Mouse (Mus musculus): ENCODE measurements around the gene Kcnj9. TPM values are rescaled to one million over a fixed set of nuclear protein-coding genes. Genes with fewer than 3 reads are reported as not detected.

Kcnj9 gene
- polyA plus RNA-seq (2015; fragmentation: Nextera tagmentation; extraction: Ambion mirVana), result not detected in 2 replicates

- Histone ChIP-seq H3K27me3 (peaks cover 77% of the 10 kb centered on the region), H3K4me3 (replicated peaks) (no peak within 1 kb of the TSS), H3K4me2 (no peak within 1 kb of the TSS), H3K9ac (no peak within 1 kb of the TSS), H3K4me1 (peaks cover 13% of the 10 kb centered on the region), H3K9me3 (replicated peaks) (no peaks in the 10 kb centered on the region), H3K36me3 (no peaks in the 10 kb centered on the region), H3K27ac (no peak within 1 kb of the TSS)
- ATAC-seq (replicated peaks; ENCODE audit: low FRiP score), result no peak
- WGBS, result 34% methylated on average over 9 of the region's 9 CpGs
These were observed at the start of gene Kcnj9 for GRCm38 (mm10) chr1:172329131-172329530. Kcnj9 (minus strand) TSS chr1:172329318.

- Histone ChIP-seq H3K27ac (peak overlapping the region; percentile 66), H3K4me3 (replicated peaks) (peak overlapping the region; percentile 82), H3K4me2 (peak overlapping the region; percentile 83), H3K36me3 (peaks cover 39% of the 10 kb centered on the region), H3K27me3 (no peaks in the 10 kb centered on the region), H3K9ac (peak overlapping the region; percentile 74), H3K9me3 (replicated peaks) (no peaks in the 10 kb centered on the region), H3K4me1 (peaks cover 30% of the 10 kb centered on the region)
- ATAC-seq (replicated peaks; ENCODE audit: low FRiP score), result peak; percentile 17; the same call in 1 of the 2 replicates
- 2% methylated on average over 62 of the region's 62 CpGs for WGBS
These were observed 47.8 kb upstream of the Kcnj9 start for GRCm38 (mm10) chr1:172376758-172377458.

DNA sequence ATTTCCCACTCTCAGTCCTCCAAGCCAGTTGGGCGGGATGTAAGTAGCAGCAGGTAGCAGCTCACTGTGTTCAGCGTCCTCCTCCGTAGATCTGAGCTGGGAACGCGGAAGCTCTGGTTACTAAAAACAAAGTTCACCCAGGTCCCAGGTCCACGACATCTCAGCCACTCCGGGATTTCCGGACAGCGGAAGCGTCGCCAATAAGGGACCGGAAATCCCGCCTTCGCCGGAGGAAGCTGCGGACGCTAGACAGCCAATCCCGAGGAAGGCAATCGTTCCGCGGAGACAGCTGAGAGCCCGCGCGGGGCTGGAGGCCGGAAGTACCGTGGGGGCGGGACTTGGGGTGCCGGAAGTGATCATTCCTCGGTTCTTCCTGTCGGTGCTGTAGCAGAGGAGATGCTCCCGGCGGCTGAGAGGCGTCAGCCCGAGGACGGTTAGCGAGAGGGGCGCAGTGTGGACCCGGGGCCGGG lies 47.1 kb upstream of the Kcnj9 start, which contains the start of gene Pigm:
Gene Pigm (plus strand): TSS at position 349 of the 470 bp plus-strand sequence.
- Histone ChIP-seq H3K9ac (peak within 1 kb of the TSS; percentile 74), H3K9me3 (replicated peaks) (no peaks in the 10 kb centered on the region), H3K36me3 (peaks cover 32% of the 10 kb centered on the region), H3K4me1 (peaks cover 30% of the 10 kb centered on the region), H3K4me3 (replicated peaks) (peak within 1 kb of the TSS; percentile 82), H3K27ac (peak within 1 kb of the TSS; percentile 85), H3K4me2 (peak within 1 kb of the TSS; percentile 83), H3K27me3 (no peaks in the 10 kb centered on the region)
- peak; percentile 98 for ATAC-seq (replicated peaks; ENCODE audit: low FRiP score)
- WGBS, result under 1% methylated on average over 38 of the region's 39 CpGs

DNA sequence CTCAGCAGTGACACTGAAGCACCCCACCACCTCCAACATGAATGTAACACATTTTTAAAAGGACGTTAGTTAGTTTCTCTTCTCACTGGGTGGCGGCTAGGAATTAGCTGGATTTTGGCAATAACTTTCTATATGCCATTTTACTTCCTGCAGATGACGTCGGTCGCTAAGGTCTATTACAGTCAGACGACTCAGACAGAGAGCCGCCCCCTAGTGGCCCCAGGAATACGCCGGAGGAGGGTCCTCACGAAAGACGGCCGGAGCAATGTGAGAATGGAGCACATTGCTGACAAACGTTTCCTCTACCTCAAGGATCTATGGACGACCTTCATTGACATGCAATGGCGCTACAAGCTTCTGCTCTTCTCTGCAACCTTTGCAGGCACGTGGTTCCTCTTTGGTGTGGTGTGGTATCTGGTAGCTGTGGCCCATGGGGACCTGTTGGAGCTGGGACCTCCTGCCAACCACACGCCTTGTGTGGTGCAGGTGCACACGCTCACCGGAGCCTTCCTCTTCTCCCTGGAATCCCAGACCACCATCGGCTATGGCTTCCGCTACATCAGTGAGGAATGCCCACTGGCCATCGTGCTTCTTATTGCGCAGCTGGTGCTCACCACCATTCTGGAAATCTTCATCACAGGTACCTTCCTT lies 39.8 kb upstream of the Kcnj9 start:
- WGBS, result 35% methylated on average over 23 of the region's 23 CpGs

DNA sequence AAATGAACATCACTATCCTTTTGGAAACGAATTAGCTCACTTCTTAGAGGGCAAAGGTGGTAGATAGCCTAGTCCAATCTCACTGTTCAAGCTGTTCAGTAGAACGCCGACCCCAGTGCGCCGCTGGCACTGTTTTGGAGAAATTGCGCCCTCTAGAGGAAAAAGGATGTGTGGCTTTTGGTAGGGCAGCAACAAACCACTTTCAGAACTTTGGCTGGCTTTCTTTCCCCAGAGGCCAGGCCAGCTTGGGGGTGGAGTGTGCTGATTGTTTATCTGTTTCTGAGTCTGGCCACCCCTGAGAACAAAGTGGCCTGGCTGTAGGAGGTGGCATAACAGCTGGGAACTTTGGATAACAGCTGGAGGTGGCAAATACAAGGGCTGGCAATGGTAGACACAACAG lies 35.6 kb upstream of the Kcnj9 start:
- Histone ChIP-seq H3K36me3 (no peaks in the 10 kb centered on the region), H3K9ac (no peak overlapping the region), H3K4me3 (replicated peaks) (no peak overlapping the region), H3K27ac (no peak overlapping the region), H3K4me1 (0 out of 2 replicates have a peak, but pooled peaks cover 3% of the 10 kb centered on the region), H3K9me3 (replicated peaks) (no peaks in the 10 kb centered on the region), H3K27me3 (peaks cover 13% of the 10 kb centered on the region), H3K4me2 (no peak overlapping the region)
- no peak for ATAC-seq (replicated peaks; ENCODE audit: low FRiP score)
- 21% methylated on average over 6 of the region's 6 CpGs for WGBS

More for the DNA sequence above, 39.8 kb upstream of the Kcnj9 start:
- H3K36me3 ChIP-seq, result no peaks in the 10 kb centered on the region
- H3K27me3 ChIP-seq, result peaks cover 12% of the 10 kb centered on the region; the same call in 1 of the 2 replicates
- no peaks in the 10 kb centered on the region for H3K9me3 ChIP-seq (replicated peaks)
- H3K9ac ChIP-seq, result no peak overlapping the region
- peak; percentile 54; the same call in 1 of the 2 replicates for ATAC-seq (replicated peaks; ENCODE audit: low FRiP score)
- H3K4me2 ChIP-seq, result peak overlapping the region; percentile 35
- 0 out of 2 replicates have a peak overlapping the region, but pooled peaks have one; percentile 4 for H3K4me3 ChIP-seq (replicated peaks)
- H3K27ac ChIP-seq, result no peak overlapping the region
- H3K4me1 ChIP-seq, result 0 out of 2 replicates have a peak, but pooled peaks cover 3% of the 10 kb centered on the region

DNA sequence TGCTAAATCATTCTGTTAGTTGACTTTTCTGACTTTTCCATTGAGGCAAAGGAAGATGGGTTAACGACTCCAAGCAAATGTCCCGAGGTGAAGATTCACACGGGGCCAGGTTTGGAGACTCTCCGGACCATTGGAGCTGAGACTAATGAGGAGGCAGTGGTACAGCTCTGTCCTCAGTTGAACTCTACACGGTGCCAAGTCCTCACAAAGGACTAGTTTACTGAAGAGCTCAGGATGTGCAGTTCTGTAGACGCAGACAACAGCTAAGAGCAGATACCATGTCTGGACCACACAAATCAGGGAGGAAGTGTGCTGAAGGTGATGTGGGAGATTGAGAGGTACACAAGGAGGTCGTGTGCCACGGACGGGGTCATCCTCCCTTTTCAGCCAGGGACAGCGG lies 29.2 kb upstream of the Kcnj9 start:
- Histone ChIP-seq H3K27ac (no peak overlapping the region), H3K9ac (no peak overlapping the region), H3K9me3 (replicated peaks) (no peaks in the 10 kb centered on the region), H3K4me1 (0 out of 2 replicates have a peak, but pooled peaks cover 8% of the 10 kb centered on the region), H3K27me3 (peaks cover 8% of the 10 kb centered on the region; the same call in 1 of the 2 replicates), H3K36me3 (no peaks in the 10 kb centered on the region), H3K4me2 (no peak overlapping the region), H3K4me3 (replicated peaks) (no peak overlapping the region)
- WGBS, result 69% methylated on average over 10 of the region's 10 CpGs
- ATAC-seq (replicated peaks; ENCODE audit: low FRiP score), result no peak

GRCm38 (mm10) chr1:172357550-172357949 lies 28.4 kb upstream of the Kcnj9 start:
- 3% methylated on average over 1 of the region's 1 CpGs for WGBS
- Histone ChIP-seq H3K9me3 (replicated peaks) (no peaks in the 10 kb centered on the region), H3K27me3 (peaks cover 8% of the 10 kb centered on the region), H3K4me1 (0 out of 2 replicates have a peak, but pooled peaks cover 8% of the 10 kb centered on the region), H3K4me3 (replicated peaks) (no peak overlapping the region), H3K4me2 (no peak overlapping the region), H3K9ac (no peak overlapping the region), H3K27ac (no peak overlapping the region), H3K36me3 (no peaks in the 10 kb centered on the region)
- ATAC-seq (replicated peaks; ENCODE audit: low FRiP score), result peak; percentile 55; the same call in 1 of the 2 replicates

GRCm38 (mm10) chr1:172355336-172355735 lies 26.2 kb upstream of the Kcnj9 start:
- 44% methylated on average over 3 of the region's 3 CpGs for WGBS
- H3K9ac ChIP-seq, result no peak overlapping the region
- no peaks in the 10 kb centered on the region for H3K36me3 ChIP-seq
- H3K27ac ChIP-seq, result peak overlapping the region; percentile 63
- peaks cover 24% of the 10 kb centered on the region for H3K4me1 ChIP-seq
- no peak for ATAC-seq (replicated peaks; ENCODE audit: low FRiP score)
- H3K27me3 ChIP-seq, result peaks cover 28% of the 10 kb centered on the region
- H3K4me2 ChIP-seq, result no peak overlapping the region
- no peaks in the 10 kb centered on the region for H3K9me3 ChIP-seq (replicated peaks)
- H3K4me3 ChIP-seq (replicated peaks), result no peak overlapping the region

DNA sequence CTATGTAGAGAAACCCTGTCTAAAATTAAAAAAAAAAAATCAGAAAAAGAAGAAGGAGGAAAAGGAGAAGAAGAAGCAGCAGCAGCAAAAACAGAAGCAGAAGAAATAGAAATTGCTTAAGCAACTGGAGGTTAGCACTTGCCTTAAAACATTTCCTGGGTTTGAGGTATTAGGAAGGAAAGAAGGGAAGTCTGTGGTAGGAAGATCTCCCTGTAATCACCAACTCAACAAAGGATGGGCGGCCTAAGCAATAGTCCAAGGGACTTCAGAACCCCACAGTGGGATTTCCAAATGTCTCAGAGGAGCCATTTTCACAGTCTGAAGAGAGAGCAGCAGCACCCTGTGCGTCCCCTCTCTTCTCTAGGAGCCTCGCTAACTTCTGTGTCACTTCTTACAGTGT lies 23.3 kb upstream of the Kcnj9 start:
- Histone ChIP-seq H3K4me1 (peaks cover 31% of the 10 kb centered on the region), H3K27me3 (peaks cover 26% of the 10 kb centered on the region), H3K27ac (0 out of 2 replicates have a peak overlapping the region, but pooled peaks have one; percentile 28), H3K4me3 (replicated peaks) (no peak overlapping the region), H3K4me2 (no peak overlapping the region), H3K9ac (no peak overlapping the region), H3K9me3 (replicated peaks) (no peaks in the 10 kb centered on the region), H3K36me3 (no peaks in the 10 kb centered on the region)
- WGBS, result 88% methylated on average over 3 of the region's 3 CpGs
- ATAC-seq (replicated peaks; ENCODE audit: low FRiP score), result no peak

GRCm38 (mm10) chr1:172352001-172352400 lies 22.9 kb upstream of the Kcnj9 start:
- no peak overlapping the region for H3K4me3 ChIP-seq (replicated peaks)
- no peak for ATAC-seq (replicated peaks; ENCODE audit: low FRiP score)
- H3K4me1 ChIP-seq, result peaks cover 31% of the 10 kb centered on the region
- no peaks in the 10 kb centered on the region for H3K9me3 ChIP-seq (replicated peaks)
- 70% methylated on average over 6 of the region's 6 CpGs for WGBS
- H3K4me2 ChIP-seq, result no peak overlapping the region
- no peaks in the 10 kb centered on the region for H3K36me3 ChIP-seq
- 0 out of 2 replicates have a peak overlapping the region, but pooled peaks have one; percentile 88 for H3K27ac ChIP-seq
- H3K9ac ChIP-seq, result no peak overlapping the region
- peaks cover 26% of the 10 kb centered on the region for H3K27me3 ChIP-seq

- peak; percentile 91 for ATAC-seq (replicated peaks; ENCODE audit: low FRiP score)
- no peak overlapping the region for H3K4me3 ChIP-seq (replicated peaks)
- H3K27ac ChIP-seq, result peak overlapping the region; percentile 88
- H3K27me3 ChIP-seq, result peaks cover 26% of the 10 kb centered on the region
- H3K36me3 ChIP-seq, result no peaks in the 10 kb centered on the region
- H3K9me3 ChIP-seq (replicated peaks), result no peaks in the 10 kb centered on the region
- peaks cover 28% of the 10 kb centered on the region for H3K4me1 ChIP-seq
- 12% methylated on average over 19 of the region's 19 CpGs for WGBS
- H3K4me2 ChIP-seq, result peak overlapping the region; percentile 27
- no peak overlapping the region for H3K9ac ChIP-seq
These were observed 21.0 kb upstream of the Kcnj9 start for GRCm38 (mm10) chr1:172349916-172350812.

All from kidney, embryonic 15.5 days (tissue).